Mouse (Mus musculus) urinary bladder, postnatal 14 days (tissue): ENCODE results near the gene Hacd1.

Experiments
- DNase-seq: peaks from one replicate; pipeline ENCODE4 v3.0.0; 2021; ENCODE audit warnings: low spot score

Gene Hacd1

GRCm38 (mm10) chr2:14005121-14005520 is 50.8 kb downstream of the Hacd1 start:
- no peak for DNase-seq

DNA sequence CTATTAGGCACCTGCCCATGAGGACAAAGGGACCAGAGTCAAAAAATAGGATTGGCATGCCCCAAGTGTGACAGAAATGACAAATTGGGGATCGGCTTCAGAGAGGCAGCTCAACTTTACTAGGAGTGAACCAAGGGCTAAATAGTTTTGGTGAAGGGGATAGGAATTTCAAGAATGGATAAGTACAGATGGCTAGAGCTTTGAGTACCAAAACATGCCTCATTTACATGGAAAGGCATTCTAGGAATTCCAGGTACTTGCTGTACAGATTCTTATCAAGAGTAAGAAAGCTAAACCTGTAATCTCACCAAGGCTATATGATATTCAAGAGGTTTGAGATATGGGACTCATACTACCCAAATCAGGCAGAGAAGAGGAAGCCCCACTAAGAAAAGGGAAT is 95.8 kb downstream of the Hacd1 start:
- DNase-seq: no peak

DNA sequence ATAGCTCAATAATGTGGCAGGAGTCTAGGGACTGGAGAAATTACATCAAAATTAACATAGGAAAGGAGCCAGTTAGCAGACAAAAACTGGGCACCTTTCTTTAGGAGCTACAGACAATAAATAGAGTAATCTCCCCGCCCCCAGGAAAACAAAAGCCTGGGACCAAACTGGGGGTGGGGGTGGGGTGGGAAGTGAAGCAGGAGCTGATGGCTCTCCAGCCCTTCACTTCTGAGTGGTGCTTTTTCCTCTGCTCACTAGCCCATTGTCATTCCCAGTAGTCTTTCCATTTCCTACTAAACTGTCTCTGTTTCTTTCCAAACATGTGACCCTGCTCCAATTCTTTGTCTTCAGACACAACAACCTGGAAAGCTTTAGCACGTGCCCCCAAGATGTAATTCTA is 99.5 kb downstream of the Hacd1 start:
- no peak for DNase-seq

DNA sequence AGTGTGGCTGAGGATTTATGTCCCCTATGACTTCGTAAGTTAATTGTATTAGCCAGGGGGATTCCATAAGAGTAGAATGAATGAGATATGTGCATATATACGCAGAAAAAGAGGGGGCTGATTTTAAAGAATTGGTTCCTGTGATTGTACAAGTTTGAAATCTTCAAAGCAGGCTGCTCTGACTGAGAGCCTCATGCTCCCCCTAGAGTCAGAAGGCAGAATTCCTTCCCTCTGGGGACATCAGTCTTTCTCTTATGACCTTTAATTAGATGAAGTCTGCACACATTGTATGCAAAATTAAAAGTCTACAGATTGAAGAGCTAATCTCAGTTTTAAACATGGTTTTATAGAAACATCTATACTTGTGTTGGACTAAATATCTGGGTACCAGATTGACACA is 117.8 kb downstream of the Hacd1 start:
- peak; percentile 5 for DNase-seq

DNA sequence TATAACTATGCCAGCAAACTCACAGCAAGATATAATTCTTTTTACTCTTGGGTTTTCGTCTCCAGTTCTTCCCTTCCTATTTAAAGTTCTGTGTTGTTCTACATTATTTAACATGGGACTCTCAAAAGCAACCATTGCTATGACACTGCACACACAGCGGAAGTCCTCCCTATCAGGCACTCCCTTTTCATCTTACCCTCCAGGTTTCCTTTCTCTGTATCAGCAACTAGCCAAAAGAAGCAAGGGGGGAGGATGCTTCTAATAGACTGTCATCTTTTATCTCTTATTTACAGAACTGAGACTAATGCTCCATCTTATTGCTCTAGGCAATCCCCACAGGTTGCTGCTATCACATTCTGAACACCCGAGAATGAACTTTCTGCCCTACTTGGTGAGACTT is 120.6 kb downstream of the Hacd1 start:
- no peak for DNase-seq

DNA sequence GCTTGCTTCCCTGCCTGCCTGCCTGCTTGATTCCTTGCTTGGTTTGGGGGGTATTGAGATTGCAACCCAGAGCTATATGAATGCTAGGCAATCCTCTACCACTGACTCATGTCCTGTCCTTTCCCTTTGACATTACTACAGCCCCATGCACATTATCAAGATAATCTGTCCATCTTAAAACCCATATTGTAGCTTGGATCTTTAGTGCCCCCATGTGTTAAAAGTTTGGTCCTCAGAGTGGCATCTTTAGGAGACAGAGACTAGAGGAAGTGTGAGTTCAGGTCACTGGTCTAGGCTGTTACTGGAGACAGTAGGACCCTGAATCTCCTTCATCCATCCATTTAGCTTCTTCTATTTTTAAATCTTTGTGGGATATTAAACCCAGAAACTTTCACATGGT is 123.7 kb downstream of the Hacd1 start:
- no peak for DNase-seq

GRCm38 (mm10) chr2:13930724-13931123 is 125.2 kb downstream of the Hacd1 start:
- no peak for DNase-seq

DNA sequence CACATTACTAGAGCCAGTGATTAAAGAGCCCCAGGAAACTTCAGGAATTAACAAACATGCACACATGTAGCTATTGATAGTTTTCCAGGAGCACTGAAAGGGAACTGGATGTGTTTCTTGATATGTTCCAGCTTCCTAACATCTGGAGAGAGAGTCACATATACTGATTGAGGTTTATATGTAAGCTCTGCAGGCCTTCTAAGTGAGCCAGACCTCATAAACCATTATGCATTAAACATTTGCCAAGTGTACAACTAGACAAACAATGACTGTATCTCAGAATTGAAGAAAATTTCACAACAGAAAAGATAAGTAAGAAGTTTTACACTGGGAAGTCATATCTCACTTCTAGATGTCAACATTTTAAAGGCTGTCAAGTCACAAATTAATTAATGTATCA is 167.4 kb downstream of the Hacd1 start:
- DNase-seq: no peak

DNA sequence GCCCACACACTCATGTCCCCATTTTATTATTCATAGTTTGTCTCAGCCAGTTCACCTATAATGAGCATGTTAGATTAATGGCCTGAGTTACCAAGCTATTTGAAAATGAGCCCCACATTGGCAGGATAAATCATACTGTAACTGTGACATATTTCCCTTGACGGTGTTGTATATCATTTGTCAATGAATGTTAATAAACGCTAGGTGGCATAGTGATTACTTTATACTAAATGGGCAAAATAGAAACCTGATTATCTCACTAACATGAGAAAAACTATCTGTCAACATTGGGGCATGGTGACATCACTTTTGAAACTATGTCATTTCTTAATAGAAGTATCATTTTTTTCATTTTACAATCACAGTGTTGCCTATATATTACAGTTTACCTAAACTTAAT is 198.5 kb downstream of the Hacd1 start:
- no peak for DNase-seq

GRCm38 (mm10) chr2:13855510-13855909 is 200.4 kb downstream of the Hacd1 start:
- peak; percentile 5 for DNase-seq

- DNase-seq: no peak
Observed at GRCm38 (mm10) chr2:13836310-13836709, 219.6 kb downstream of the Hacd1 start.

DNA sequence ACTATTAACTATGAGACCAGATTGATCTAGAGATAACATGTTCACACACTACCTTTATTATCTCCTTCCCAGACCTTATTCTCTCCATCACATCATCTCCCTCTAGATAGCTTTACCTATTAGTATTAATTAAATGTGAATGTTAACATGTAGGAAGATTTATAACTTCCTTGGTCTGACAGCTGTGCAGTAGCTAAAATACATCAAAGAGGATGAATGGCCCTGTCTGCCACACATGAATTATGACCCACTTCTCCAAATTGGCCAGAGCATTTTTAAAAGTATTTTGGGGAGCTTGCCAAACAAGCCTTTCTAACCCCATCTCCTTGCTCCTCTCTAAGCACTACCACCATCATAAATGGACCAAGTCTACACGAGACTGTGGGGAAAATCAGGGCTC is 220.9 kb downstream of the Hacd1 start:
- DNase-seq: no peak

DNA sequence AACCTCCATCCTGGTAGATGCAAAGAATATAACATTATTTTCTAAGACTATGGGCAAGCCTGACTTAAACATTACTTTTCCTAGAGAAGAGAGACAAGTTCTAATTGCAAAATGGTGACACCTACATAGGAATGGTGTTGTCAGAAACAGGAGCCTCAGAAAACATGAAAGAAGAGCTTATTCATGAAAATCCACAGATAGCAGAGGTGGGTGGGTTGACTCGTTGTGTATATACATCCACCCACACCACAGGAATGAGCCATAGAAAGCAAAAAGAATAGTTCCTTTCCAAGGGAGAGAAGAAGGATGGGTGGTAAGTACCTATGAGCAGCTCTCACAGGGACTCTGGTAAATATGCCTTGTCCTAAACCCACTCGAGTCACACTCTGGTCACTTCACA is 239.3 kb downstream of the Hacd1 start:
- DNase-seq: no peak

DNA sequence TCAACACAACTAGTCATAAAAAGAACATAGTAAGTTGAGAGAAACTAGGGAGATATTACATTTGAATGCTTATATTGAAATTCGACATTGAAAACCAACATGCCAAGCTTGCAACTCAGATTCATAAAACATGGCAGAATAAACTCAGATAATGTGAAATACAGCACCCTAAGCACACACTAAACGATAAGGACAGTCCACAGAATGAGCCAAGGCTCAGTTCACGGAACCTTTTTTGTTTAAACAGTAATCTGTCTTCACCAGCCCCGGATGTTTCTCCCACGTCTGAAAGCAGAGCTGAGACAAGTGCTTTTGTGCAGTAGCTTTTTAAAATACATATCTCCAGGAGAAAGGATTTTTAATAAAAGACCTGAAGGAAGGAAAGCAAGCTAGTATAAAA is 247.3 kb downstream of the Hacd1 start:
- DNase-seq: no peak

GRCm38 (mm10) chr2:13808008-13808407 is 247.9 kb downstream of the Hacd1 start:
- DNase-seq: no peak

- DNase-seq: no peak
Observed at GRCm38 (mm10) chr2:13806120-13806519, 249.8 kb downstream of the Hacd1 start.

DNA sequence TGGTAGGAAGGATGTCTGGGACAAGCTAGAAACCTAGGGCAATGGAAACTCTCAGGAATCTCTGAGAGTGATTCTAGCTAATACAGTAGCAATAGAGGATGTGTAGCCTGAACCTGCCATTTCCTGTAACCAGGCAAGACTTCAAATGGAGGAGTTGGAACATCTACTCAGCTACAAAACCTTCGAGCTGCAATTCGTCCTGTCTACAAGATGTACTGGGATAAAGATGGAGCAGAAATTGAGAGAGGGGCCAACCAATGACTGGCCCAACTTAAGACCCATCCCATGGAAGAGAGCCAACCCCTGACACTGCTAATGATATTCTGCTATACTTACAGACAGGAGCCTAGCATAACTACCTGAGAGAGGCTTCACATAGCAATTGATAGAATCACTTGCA is 255.3 kb downstream of the Hacd1 start:
- DNase-seq: no peak
